Mouse (Mus musculus): ENCODE results near the gene Tnxb. TPM values are rescaled to one million over a fixed set of nuclear protein-coding genes. Genes with fewer than 3 reads are reported as not detected.
A peak's percentile ranks its signal among the peaks of the same experiment; 100 is the strongest.

Tnxb gene
- polyA plus RNA-seq, 1 experiment from 2014 or later, result 0.03 TPM

GRCm38 (mm10) chr17:34662978-34663377, 7.4 kb upstream of the Tnxb start:
- no peak overlapping the region for H3K27ac ChIP-seq
- no peaks in the 10 kb centered on the region for H3K36me3 ChIP-seq
- H3K4me2 ChIP-seq (replicated peaks), result no peak overlapping the region
- WGBS, result 80% methylated on average over 8 of the region's 8 CpGs
- H3K9ac ChIP-seq, result no peak overlapping the region
- H3K27me3 ChIP-seq (replicated peaks), result peaks cover 30% of the 10 kb centered on the region
- H3K9me3 ChIP-seq, result no peaks in the 10 kb centered on the region
- H3K4me3 ChIP-seq, result no peak overlapping the region
- H3K4me1 ChIP-seq, result peaks cover 5% of the 10 kb centered on the region; the same call in 1 of the 2 replicates
- ATAC-seq (ENCODE audit: low FRiP score, low read depth), result no peak

DNA sequence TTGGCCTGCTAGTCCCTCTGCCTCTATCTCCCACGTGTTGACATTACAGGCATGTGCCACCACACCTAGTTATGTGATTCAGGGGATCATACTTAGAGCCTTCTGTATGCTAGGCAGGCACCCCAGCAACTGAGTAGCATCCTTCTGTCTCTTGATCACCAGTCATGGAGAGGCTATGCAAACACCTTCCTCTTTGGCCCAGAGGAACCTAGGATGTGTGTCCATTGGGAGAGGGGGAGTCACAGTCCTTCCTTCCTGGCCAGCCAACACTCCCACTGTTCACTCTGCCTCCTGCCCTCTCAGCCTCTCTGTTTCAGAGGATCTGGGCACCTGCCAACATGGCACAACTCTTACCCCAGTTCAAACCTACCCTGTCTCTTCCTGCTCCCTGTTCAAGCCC, 6.8 kb upstream of the Tnxb start:
- H3K9me3 ChIP-seq, result no peaks in the 10 kb centered on the region
- ATAC-seq (ENCODE audit: low FRiP score, low read depth), result no peak
- H3K36me3 ChIP-seq, result no peaks in the 10 kb centered on the region

GRCm38 (mm10) chr17:34664472-34664871, 5.9 kb upstream of the Tnxb start:
- WGBS, result 84% methylated on average over 7 of the region's 7 CpGs
- peaks cover 30% of the 10 kb centered on the region for H3K27me3 ChIP-seq (replicated peaks)
- H3K4me3 ChIP-seq, result no peak overlapping the region
- no peaks in the 10 kb centered on the region for H3K9me3 ChIP-seq
- peaks cover 5% of the 10 kb centered on the region; the same call in 1 of the 2 replicates for H3K4me1 ChIP-seq
- no peak overlapping the region for H3K4me2 ChIP-seq (replicated peaks)
- ATAC-seq (ENCODE audit: low FRiP score, low read depth), result no peak
- H3K9ac ChIP-seq, result no peak overlapping the region
- H3K27ac ChIP-seq, result no peak overlapping the region
- no peaks in the 10 kb centered on the region for H3K36me3 ChIP-seq

More for the DNA sequence above, 6.8 kb upstream of the Tnxb start:
- peaks cover 30% of the 10 kb centered on the region for H3K27me3 ChIP-seq (replicated peaks)
- H3K27ac ChIP-seq, result no peak overlapping the region
- WGBS, result 51% methylated on average over 1 of the region's 1 CpGs
- H3K4me1 ChIP-seq, result peaks cover 5% of the 10 kb centered on the region; the same call in 1 of the 2 replicates
- no peak overlapping the region for H3K4me3 ChIP-seq
- H3K9ac ChIP-seq, result no peak overlapping the region
- no peak overlapping the region for H3K4me2 ChIP-seq (replicated peaks)

DNA sequence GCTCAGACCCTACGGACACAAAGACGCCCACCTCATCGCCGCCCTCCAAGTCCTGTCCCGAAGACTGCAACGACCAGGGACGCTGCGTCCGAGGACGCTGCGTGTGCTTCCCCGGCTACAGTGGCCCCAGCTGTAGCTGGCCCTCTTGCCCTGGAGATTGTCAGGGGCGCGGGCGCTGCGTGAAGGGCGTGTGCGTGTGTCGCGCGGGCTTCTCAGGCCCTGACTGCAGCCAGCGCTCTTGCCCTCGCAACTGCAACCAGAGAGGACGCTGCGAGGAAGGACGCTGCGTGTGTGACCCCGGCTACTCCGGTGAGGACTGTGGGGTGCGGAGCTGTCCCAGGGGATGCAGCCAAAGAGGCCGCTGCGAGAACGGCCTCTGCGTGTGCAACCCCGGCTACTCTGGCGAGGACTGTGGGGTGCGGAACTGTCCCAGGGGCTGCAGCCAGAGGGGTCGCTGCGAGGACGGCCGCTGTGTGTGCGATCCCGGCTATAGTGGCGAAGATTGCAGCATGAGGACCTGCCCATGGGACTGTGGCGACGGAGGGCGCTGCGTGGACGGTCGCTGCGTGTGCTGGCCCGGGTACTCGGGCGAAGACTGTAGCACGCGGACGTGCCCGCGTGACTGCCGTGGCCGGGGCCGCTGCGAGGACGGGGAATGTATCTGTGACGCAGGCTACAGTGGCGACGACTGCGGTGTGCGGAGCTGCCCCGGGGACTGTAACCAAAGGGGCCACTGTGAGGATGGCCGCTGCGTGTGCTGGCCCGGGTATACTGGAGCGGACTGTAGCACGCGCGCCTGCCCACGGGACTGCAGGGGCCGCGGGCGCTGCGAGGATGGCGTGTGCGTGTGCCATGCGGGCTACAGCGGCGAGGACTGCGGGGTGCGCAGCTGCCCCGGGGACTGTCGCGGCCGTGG, 1.1 kb downstream of the Tnxb start:
- Histone ChIP-seq H3K36me3 (no peaks in the 10 kb centered on the region), H3K4me3 (peak overlapping the region; percentile 35), H3K4me2 (replicated peaks) (peak overlapping the region; percentile 64), H3K9me3 (no peaks in the 10 kb centered on the region), H3K4me1 (peaks cover 13% of the 10 kb centered on the region), H3K9ac (peak overlapping the region; percentile 42), H3K27me3 (replicated peaks) (peaks cover 64% of the 10 kb centered on the region), H3K27ac (no peak overlapping the region)
- peak; percentile 67 for ATAC-seq (ENCODE audit: low FRiP score, low read depth)
- 8% methylated on average over 93 of the region's 93 CpGs for WGBS

- peak overlapping the region; percentile 64 for H3K4me2 ChIP-seq (replicated peaks)
- H3K4me3 ChIP-seq, result peak overlapping the region; percentile 35
- H3K27ac ChIP-seq, result no peak overlapping the region
- peak overlapping the region; percentile 42; the same call in 1 of the 2 replicates for H3K9ac ChIP-seq
- no peaks in the 10 kb centered on the region for H3K36me3 ChIP-seq
- ATAC-seq (ENCODE audit: low FRiP score, low read depth), result peak; percentile 38; the same call in 1 of the 2 replicates
- peaks cover 13% of the 10 kb centered on the region for H3K4me1 ChIP-seq
- H3K27me3 ChIP-seq (replicated peaks), result peaks cover 64% of the 10 kb centered on the region
- no peaks in the 10 kb centered on the region for H3K9me3 ChIP-seq
- WGBS, result 37% methylated on average over 49 of the region's 49 CpGs
These were observed 2.0 kb downstream of the Tnxb start for GRCm38 (mm10) chr17:34672246-34672792.

- no peak for ATAC-seq (ENCODE audit: low FRiP score, low read depth)
- Histone ChIP-seq H3K27ac (no peak overlapping the region), H3K9me3 (no peaks in the 10 kb centered on the region), H3K4me1 (peaks cover 13% of the 10 kb centered on the region), H3K4me2 (replicated peaks) (no peak overlapping the region), H3K27me3 (replicated peaks) (peaks cover 64% of the 10 kb centered on the region), H3K36me3 (no peaks in the 10 kb centered on the region), H3K9ac (no peak overlapping the region), H3K4me3 (no peak overlapping the region)
- 85% methylated on average over 7 of the region's 7 CpGs for WGBS
These were observed 2.8 kb downstream of the Tnxb start for GRCm38 (mm10) chr17:34673139-34673538.

GRCm38 (mm10) chr17:34674524-34675204, 4.3 kb downstream of the Tnxb start:
- ATAC-seq (ENCODE audit: low FRiP score, low read depth), result no peak

DNA sequence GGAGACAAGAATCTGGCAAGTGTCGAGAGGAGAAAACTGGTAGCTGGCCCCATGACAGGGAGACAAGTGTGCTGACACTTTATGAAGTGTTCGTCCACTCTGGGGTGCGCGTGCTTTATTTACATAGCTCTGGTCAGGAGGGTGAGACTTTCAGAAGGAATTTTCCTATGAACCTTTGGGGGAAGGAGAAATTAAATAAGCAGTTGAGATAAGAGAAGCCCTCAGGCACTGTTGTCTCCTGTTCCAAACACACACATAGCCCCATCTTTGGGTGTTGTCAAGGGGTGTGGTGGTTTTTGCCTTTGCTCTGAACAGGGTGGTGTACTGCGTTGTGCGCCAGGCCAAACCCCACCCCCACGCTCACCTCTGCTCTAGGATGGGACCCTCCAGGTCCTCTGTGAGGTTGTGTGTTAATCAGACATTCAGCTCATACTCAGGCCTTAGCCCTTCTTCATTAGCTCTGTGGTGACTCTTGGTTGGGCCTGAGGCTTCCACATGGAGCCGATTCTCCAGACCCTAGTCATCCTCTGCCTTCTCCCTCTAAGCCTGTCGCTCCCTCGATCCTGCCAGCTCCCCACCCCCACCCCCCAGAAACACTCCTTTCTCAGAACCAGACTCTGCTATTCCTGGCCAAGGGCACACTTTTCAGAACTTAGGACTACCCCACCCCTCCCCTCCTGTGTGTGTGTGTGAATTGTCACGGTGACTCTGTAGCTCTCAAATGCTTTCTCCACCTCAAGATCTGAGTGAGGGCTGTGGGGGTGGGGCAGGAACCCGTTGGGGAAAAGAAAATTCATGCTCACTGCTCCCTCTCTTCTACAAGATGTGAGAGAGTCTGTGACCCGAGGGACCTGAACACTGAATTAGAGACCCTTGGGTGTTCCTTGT, 5.1 kb downstream of the Tnxb start:
- no peak overlapping the region for H3K27ac ChIP-seq

More at GRCm38 (mm10) chr17:34674524-34675204, 4.3 kb downstream of the Tnxb start:
- Histone ChIP-seq H3K9me3 (no peaks in the 10 kb centered on the region), H3K4me3 (no peak overlapping the region), H3K36me3 (no peaks in the 10 kb centered on the region), H3K27me3 (replicated peaks) (peaks cover 58% of the 10 kb centered on the region), H3K27ac (no peak overlapping the region), H3K4me1 (peaks cover 13% of the 10 kb centered on the region), H3K9ac (no peak overlapping the region), H3K4me2 (replicated peaks) (no peak overlapping the region)
- 74% methylated on average over 11 of the region's 11 CpGs for WGBS

GRCm38 (mm10) chr17:34676093-34676460, 5.7 kb downstream of the Tnxb start:
- Histone ChIP-seq H3K4me2 (replicated peaks) (no peak overlapping the region), H3K9me3 (no peaks in the 10 kb centered on the region), H3K36me3 (no peaks in the 10 kb centered on the region), H3K27ac (no peak overlapping the region), H3K4me1 (peaks cover 13% of the 10 kb centered on the region), H3K27me3 (replicated peaks) (peaks cover 52% of the 10 kb centered on the region), H3K4me3 (no peak overlapping the region), H3K9ac (0 out of 2 replicates have a peak overlapping the region, but pooled peaks have one; percentile 5)
- no peak for ATAC-seq (ENCODE audit: low FRiP score, low read depth)
- WGBS, result 85% methylated on average over 6 of the region's 6 CpGs

More for the DNA sequence above, 5.1 kb downstream of the Tnxb start:
- no peak overlapping the region for H3K4me3 ChIP-seq
- no peak overlapping the region for H3K9ac ChIP-seq
- peaks cover 57% of the 10 kb centered on the region for H3K27me3 ChIP-seq (replicated peaks)
- H3K4me1 ChIP-seq, result peaks cover 13% of the 10 kb centered on the region
- 79% methylated on average over 13 of the region's 13 CpGs for WGBS
- no peaks in the 10 kb centered on the region for H3K9me3 ChIP-seq
- no peak for ATAC-seq (ENCODE audit: low FRiP score, low read depth)
- H3K36me3 ChIP-seq, result no peaks in the 10 kb centered on the region
- no peak overlapping the region for H3K4me2 ChIP-seq (replicated peaks)

GRCm38 (mm10) chr17:34676671-34677070, 6.3 kb downstream of the Tnxb start:
- Histone ChIP-seq H3K36me3 (no peaks in the 10 kb centered on the region), H3K27ac (no peak overlapping the region), H3K4me1 (peaks cover 7% of the 10 kb centered on the region), H3K4me2 (replicated peaks) (no peak overlapping the region), H3K9me3 (no peaks in the 10 kb centered on the region), H3K27me3 (replicated peaks) (peaks cover 46% of the 10 kb centered on the region), H3K4me3 (no peak overlapping the region), H3K9ac (no peak overlapping the region)
- 81% methylated on average over 12 of the region's 12 CpGs for WGBS
- no peak for ATAC-seq (ENCODE audit: low FRiP score, low read depth)

DNA sequence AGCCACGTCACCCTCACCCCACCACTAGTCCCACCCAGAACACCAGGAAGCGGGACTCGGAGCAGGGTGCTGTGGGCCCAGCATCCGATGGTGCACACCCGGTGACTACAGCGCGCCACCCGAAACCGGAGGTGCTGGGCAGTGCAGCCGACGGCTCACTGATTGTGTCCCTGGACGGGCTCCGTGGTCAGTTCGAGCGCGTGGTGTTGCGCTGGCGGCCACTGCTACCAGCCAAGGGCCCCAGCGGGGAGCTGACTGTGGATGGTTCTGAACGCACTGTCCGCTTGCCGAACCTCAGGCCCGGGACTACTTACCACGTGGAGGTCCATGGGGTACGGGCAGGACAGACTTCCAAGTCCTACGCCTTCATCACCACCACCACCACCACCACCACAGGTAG, 9.9 kb downstream of the Tnxb start:
- Histone ChIP-seq H3K27ac (no peak overlapping the region), H3K4me2 (replicated peaks) (no peak overlapping the region), H3K9me3 (no peaks in the 10 kb centered on the region), H3K27me3 (replicated peaks) (peaks cover 12% of the 10 kb centered on the region), H3K4me3 (no peak overlapping the region), H3K4me1 (no peaks in the 10 kb centered on the region; the same call in 1 of the 2 replicates), H3K9ac (no peak overlapping the region), H3K36me3 (no peaks in the 10 kb centered on the region)
- no peak for ATAC-seq (ENCODE audit: low FRiP score, low read depth)
- 86% methylated on average over 26 of the region's 26 CpGs for WGBS

All from neural tube, embryonic 12.5 days (tissue).